Mouse (Mus musculus) B cell, adult 2 months (primary cell): ENCODE results near the gene Cdk8.

Source experiments
- DNase-seq, 2 experiments: peaks; one replicate each; pipeline ENCODE4 v3.0.0; 2022

Cdk8 gene

GRCm38 (mm10) chr5:146234336-146234735 is 3.3 kb downstream of the Cdk8 start:
- no peak for DNase-seq

DNA sequence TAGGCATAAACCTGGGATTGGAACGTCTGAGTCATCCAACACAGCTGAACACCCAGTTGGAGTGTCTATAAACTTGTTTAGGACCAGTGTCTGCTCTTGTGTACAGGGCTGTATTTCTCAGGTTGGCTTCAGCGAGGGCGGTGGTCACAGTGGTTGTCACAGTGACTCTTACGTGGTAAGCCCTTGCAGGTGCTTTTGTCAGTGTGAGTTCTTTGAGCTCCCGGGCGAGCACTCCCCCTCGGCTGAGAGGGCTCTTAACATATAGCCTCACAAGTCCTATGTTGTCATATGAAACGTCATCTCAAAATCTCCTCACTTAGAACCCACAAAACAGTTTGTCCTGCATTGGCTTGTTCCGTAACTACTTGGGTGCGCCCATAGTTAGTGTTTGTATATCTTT is 7.2 kb downstream of the Cdk8 start:
- no peak for DNase-seq

DNA sequence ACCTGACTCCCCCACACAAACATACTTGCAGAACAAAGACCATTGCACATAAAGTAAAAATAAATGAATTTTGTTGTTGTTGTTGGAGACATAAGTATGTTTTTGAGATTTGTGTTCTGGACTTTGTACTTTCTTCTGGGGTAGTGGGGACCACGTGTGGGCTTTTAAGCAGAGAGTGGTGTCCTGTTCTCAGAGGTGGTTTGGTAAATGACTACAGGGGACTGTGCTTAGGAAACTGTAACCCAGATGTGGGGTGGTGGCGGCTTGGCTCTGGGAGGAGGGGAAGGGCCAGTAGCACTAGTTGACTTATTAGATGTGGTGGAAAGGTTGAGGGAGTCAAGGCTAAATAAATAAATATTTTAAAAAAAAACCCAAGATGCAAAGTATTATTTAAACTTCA is 9.7 kb downstream of the Cdk8 start:
- DNase-seq: no peak

DNA sequence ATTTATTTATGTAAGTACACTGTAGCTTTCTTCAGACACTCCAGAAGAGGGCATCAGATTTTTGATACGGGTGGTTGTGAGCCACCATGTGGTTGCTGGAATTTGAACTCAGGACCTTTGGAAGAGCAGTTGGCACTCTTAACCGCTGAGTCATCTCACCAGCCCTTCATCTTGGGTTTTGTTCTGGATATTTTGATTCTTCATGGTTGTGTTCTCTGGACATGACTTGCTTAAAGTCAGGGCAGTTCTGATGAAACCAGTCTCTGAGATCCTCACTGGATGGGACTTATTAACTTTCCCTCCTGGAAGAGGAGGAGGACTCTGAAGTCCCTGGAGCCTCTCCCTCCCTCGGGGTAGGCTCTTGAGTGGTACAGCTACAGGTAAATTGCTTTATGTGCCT is 10.2 kb downstream of the Cdk8 start:
- DNase-seq: no peak

- no peak for DNase-seq
Measured at GRCm38 (mm10) chr5:146245193-146245592, 14.2 kb downstream of the Cdk8 start.

DNA sequence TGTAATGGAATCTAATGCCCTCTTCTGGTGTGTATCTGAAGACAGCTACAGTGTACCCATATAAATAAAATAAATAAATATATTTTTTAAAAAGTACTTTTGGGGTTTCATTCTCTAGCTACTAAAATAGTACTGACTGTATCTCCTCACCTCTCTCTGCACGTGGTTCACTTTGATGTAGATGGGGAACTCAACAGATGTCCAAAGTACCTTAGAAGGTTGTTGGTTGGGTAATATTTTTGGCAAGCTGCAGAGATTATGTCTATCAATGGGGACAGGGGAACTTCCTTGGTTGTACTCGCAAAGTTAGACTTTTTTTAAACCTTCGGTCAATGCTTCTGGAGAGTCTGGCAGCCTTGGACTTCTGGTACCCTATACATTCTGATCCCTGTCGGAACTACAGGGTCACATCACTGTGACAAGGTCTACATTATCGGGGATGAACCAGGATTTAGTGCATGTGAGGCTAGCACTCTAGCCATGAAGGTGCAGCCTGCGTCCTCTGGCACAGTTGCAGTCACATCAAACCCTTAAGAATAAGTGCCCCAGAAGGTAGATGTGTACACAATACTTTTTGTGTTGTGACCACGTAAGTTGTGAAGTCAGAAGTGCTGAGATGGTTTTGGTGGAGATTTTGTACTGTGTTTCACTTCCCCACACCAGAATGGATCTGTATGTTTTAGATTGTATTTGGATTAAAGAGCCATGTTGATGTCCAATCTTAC is 14.8 kb downstream of the Cdk8 start:
- DNase-seq: no peak

DNA sequence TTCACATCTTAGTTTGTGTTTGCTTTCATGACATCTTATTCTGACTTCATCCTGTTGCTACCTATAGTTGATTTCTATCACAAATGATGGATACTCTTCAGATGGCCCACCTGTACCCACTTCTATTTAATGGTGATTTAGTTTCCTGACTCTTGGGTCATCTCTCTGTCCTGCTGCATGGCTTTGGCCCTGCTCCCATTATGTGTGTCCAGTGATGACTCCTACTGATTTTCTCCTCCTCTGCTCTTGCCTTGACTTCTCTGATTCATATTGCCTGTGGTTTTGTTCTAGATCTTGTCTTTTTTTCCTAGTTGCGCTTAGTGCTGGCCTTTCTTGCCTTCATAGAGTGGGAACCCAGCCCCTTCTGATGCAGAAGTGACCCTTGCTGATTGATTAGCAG is 15.4 kb downstream of the Cdk8 start:
- DNase-seq: no peak

DNA sequence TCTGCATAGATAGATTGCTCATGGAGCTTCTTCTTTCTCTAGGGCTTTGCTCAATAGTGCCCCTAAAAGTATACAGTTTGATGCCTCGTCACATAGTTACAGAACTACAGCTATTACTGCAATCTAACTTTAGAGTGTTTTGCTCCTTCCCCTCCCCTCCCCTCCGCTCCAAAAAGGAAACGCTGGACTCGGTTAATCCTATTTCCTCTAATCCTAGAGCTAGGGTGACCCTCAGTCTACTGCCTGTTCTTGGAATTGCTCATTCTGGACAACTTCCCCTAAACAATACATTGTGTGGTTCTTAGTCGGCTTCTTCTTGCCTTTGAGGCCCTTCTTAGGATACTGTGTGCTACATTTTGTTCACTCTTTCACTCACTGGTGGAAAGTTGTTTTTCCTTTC is 16.7 kb downstream of the Cdk8 start:
- no peak for DNase-seq

- no peak for DNase-seq
Measured at GRCm38 (mm10) chr5:146248746-146249145, 17.7 kb downstream of the Cdk8 start.

- DNase-seq: no peak
Measured at GRCm38 (mm10) chr5:146250369-146251075, 19.5 kb downstream of the Cdk8 start.

DNA sequence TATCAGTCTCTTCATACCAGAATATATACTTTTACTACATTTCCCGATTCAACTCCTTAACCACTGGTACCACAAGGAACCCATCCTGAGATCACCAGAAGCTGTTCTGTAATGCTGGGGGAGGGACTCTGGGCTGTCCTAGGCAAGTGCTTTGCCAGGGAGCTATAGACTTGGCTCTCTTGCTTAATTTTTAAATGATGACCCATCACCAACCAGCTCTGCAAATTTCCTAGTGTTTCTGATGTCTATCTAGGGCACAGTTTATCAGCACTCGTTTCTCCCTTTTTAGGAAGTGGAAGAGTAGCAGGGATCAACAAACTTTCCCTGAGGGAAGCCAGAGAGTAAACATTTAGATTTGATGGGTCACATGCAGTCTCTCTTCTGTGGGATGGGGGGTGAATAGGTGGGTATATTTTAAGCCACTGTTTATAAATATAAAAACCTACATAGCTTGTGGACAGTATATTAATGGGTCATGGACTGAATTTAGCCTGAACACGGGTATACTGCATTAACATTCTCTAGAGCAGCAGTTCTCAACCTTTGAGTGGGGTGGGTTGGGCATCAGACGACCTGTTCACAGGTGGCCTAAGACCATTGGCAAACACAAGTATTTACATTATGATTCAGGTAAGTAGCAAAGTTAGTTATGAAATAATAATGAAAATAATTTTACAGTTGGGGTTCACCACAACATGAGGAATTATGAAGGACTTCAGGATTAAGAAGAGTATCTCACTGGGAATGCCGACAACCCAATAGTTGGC is 20.8 kb downstream of the Cdk8 start:
- no peak for DNase-seq

DNA sequence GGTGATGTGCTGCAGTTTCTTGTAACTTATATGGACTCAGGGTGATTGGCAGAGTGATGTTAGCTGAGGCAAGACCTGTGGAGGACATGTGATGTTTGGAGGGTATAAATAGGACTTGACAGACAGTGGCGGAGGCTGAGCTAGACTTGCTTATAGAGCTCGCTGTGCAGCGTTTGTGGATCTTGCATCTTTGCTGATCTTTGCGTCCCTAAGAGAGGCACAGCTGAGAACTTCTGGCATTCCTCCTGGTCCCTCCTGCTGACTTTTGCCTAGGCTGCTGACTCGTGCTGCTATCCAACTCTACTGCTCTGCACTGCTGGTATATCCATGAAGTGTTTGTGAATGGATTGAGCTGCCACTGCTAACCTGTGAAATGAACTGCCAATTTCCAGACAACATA is 22.6 kb downstream of the Cdk8 start:
- DNase-seq: no peak

DNA sequence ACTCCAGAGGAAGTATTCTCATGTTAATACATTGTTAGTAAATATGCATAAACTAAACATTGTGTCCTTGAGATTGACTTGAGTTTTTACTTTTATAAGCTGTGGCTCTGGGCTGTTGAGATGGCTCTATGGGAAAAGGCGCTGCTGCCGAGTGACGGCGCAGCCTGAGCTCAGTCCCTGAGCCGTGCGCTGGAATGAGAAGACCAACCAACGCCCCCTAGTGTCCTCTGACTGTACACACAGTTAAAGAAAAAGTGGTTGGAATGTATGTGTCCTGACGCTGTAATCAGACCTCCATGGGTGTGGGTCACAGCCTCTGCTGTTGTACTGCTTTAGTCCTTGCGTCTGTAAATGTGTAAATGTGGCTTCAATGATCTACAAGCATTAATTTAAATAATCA is 29.0 kb downstream of the Cdk8 start:
- DNase-seq: peak in 1 of 2 experiments; percentile 1

DNA sequence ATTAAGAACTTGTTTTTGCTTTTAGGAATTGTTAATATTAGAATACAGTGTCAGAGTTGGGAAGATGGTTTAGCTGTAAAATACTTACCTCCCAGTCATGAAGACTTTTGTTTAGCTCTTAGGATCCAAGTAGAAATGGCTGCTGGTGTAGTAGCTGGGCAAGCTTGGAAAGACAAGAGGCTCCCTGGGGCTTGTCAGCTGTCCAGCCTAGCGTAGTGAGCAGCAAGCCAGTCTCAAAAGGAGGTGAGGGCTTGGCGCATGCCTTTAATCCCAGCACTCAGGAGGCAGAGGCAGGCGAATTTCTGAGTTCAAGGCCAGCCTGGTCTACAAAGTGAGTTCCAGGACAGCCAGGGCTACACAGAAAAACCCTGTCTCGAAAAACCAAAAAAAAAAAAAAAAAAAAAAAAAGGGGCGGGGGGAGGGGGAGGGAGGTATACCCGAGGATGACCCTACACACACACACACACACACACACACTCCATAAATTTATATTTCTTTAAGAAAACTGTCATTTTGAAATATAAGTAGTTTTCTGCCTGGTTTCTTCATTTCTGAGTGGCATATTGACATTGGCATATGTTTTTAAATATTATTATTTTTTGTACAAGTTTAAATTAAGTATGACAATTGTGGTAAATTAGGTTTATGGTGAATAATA is 35.0 kb downstream of the Cdk8 start:
- DNase-seq: no peak

DNA sequence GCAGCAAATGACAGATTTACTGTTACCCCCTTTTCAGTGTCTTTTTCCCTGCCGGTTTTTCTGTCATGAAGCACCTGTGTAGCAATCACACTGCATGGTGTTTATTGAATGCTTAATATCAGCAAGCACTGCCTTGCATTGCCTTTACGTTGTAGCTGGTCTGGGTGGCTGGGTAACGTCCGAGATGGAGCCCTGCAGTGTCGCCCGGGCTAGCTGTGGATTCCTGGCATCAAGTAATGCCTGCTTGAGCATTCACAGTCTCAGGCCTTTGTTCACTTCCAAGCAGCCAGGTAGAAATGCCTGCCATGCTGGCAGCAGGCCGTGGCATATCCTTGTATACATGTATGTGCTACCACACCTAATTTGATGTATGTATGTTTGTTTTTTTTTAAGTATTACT is 36.7 kb downstream of the Cdk8 start:
- DNase-seq: no peak

- DNase-seq: no peak
Measured at GRCm38 (mm10) chr5:146270593-146270992, 39.6 kb downstream of the Cdk8 start.

GRCm38 (mm10) chr5:146271662-146272061 is 40.6 kb downstream of the Cdk8 start:
- DNase-seq: no peak

DNA sequence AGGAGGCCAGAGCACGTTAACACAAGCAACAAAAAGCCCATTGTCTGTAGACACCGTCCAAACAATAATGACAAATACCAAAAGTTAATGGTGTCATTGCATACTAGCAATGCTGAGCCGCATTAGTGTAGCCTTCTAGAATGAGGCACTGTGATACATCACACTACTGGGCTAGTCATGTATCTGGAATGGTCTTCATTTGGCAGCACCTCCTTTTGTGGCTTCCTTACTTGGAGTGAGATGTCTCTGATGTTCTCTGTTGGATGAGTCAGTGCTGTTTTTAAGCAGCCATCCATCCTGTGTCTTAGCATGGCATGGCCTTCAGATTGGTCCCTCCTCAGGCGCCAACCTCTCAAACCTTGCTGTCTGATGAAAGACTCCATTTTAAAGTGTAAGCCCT is 42.1 kb downstream of the Cdk8 start:
- no peak for DNase-seq

DNA sequence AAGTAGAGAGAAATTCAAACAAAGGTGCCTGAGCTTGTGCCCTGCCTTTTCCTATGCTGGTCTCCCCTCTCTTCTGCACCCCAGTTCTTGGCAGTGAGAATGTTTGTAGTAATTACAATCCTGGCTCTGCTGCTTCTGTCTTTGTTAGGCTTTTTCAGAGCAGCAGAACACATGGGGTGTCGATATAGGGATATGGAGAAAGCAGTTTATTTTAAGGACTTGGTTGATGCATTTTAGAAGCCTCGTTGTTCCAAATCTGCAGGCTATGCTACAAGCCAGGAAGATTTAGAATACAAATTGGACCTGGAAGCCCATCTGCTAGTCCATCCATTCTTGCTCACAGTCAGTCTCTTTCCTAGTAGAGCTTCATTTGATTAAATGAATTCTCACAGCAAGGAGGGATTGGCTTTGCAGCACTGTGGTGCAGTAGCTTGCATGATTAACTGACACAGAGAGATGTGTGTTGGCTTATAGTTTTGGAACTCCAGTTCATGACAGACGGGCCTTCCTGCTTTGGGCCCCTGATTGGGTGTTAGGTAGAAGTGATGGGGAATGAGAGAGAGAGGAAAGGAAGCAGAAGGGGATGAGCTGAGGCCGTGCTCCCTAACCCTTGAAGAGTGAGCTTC is 43.5 kb downstream of the Cdk8 start:
- DNase-seq: no peak

DNA sequence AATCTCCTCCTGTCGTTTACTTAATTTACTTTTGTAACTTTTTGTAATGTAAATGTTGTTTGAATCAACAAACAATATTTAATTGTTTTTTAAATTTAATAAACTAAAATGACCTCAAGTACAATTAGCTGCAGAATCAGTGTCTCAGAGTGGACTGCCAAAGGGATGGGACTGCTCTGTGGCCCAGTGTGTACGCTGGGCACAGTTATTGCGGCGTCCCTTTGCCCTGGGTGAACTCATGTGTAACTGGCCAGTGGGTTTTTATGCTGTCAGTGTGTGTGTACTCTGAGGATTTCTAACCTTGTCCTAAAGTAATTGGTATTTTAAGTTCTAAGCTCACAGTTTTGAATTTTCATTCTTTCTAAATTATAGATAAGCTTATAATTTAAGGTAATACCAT is 46.5 kb downstream of the Cdk8 start:
- no peak for DNase-seq

DNA sequence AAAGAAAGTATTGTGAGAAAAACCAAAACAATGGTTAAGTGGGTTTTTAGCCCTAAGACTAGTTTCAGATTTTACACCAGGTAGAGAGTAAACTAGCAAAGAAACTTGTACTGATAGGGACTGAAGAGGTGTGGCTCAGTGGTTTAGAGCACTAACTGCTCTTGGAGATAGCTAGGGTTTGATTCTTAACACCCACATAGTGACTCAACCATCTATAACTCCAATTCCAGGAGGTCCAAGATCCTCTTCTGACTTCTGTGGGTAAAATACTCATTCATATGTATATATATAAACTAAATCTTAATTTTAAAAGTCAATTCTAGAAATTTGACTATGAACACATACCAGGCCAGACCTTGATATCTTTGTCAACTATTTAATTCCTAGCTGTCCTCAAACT is 49.0 kb downstream of the Cdk8 start:
- no peak for DNase-seq

- DNase-seq: no peak
Measured at GRCm38 (mm10) chr5:146281241-146281818, 50.3 kb downstream of the Cdk8 start.
